Mouse (Mus musculus): ENCODE measurements around the gene Sash1.

Gene Sash1

DNA sequence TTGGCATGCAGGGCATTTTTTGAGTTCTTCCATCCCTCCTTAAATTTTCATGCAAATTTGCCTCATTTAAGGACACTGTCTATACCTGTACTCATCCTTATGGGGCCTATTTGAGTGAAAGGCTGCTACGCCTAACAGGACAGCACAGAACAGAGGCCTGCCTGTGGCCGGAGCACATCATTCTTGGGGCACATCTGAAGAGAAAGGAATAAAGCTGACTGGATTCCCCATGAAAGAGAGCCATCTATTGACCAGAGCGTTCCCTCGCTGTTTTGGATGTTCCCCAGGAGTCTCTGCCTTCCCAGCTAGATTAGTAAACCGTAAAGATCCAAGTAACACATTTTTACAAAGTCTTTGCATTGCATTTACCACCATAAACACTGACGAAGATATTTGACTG lies 203.5 kb downstream of the Sash1 start:
- no peak for DNase-seq (ENCODE audit: low read depth, low spot score)

DNA sequence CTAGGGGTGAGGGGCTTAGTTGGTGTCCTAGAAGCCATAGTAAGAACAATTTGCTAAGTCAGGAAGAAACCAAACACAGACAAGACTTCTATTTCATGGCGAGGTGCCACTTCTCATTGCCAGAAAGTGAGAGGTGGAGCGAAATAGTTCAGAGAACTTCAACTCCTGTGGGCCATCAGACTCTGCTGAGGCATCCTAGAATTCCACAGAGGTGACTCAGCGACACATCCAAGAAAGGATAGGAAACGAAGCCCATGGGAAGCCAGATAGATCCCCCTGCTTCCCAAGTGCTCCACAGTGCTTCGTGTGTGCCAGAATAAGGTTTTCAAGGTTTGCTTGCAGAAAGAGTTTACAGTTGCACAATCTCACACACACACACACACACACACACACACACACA lies 209.1 kb downstream of the Sash1 start:
- DNase-seq (ENCODE audit: low read depth, low spot score), result no peak
